Mouse (Mus musculus) Muller cell, postnatal 12 days (primary cell): ENCODE results near the gene Add1.

Source experiments
- DNase-seq: peaks from one replicate; pipeline ENCODE4 v3.0.0-alpha.2; 2015; ENCODE audit errors: inconsistent ontology term

The Add1 gene

DNA sequence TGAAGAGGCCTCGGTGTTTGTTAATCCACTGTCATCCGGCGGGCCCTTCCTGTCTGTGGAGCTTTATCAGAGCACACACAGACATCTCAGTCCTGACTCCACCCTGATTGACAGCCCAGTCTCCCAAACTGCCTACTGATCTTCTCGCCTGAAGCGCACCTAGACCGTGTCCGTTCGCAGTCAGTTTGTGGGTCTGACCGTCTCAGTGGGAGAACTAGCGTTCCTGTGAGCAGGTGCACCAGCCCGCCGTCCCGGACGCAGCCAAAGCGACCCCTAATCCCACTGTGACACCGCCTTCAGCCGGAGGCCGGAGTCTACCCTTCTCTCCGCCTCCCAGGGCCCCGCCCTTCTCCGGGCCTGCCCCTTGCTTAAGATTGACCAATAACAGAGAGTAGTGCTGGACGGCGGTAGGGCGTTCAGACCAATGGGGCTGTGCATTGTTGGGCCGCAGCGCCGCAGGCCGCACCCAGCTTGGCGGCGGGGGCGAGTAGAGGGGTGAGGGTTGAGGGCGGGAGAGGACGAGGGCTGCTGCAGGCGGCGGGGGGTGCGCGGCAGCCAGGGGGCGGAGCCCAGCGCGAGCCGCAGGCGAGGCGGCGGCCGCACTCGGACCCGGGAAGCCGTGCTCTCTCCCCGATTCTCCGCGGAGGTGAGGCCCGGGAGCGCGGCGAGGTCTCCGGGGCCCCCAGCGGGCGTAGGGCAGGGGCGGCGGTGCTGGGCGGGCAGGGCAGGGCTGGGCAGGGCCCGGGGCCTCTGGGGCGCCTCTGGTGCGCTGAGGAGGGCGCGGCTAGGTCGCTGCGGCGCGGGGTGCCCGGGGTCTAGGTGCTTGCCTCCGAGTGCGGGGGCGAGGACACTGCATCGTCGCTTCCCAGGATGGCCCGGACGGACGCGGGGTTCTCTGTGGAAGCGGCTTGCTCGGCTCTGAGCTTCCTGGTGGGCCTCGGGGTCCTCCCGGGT is at the start of gene Add1:
Add1 (plus strand) TSS at position 397 of the 954 bp plus-strand sequence.
- peak; percentile 99 for DNase-seq

GRCm38 (mm10) chr5:34523958-34524485 is 49.4 kb upstream of the Add1 start:
- no peak for DNase-seq

DNA sequence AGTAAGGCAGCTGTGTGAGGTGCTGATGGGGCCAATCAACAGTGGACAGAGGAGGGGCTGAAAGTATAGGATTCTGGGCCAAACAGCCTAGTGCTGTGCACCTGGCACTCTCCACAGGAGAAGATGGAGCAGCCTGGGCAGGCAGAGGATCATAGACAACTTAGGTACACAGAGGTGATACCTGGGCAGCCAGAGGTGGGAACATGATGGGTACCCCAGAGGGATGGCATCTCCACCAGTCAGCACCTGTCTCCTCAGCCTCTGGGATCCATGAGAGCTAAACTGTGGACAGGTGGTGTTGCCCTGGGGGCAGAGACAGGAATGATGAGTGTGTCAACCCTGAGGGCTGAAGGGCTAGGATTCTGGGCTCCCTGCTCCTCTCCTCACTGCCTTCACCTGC is 49.0 kb upstream of the Add1 start:
- DNase-seq: no peak

- peak; percentile 97 for DNase-seq
Measured at GRCm38 (mm10) chr5:34525663-34526476, 47.6 kb upstream of the Add1 start, which contains the start of gene Sh3bp2. Gene Sh3bp2, plus strand, starts transcription at chr5:34525838.

GRCm38 (mm10) chr5:34526477-34526775 is 47.0 kb upstream of the Add1 start:
- DNase-seq: no peak

DNA sequence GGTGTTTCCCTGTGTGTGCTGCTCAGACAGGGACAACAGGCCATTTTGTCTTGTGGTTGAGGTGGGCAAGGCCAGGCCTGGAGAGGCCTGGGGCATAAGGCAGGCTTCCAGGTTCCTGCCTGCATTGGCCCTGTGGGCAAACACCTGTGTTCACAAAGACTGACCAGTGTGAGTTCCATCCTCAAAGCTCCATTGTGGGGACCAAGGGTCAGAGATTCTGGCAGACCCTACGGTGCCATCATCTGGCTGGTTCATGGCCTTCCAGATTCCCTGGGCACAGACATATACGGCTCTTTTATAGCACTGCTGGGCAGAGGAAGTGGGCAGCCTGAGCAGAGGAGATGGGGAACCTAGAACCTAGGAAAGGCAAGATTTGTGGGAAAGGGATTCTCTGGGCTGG is 46.1 kb upstream of the Add1 start:
- no peak for DNase-seq

DNA sequence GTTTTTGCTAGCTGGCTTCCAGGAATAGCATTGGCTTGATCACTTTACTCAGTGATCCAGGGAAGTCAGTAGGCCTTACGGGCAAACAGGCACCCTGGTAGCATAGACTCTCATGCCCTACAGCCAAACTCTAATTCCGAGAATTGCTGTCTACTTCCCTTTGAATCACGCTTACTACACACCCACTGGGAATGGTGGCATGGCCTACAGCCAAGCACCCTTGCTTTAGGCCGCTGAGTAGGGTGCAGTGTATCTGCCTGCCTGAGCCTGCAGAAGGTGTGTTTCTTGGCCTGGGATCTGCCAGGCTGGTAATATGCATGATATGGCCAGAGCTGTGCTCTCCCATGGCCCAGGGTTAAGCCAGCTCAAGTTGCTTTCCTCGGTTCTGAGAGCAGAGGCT is 44.7 kb upstream of the Add1 start:
- DNase-seq: no peak

DNA sequence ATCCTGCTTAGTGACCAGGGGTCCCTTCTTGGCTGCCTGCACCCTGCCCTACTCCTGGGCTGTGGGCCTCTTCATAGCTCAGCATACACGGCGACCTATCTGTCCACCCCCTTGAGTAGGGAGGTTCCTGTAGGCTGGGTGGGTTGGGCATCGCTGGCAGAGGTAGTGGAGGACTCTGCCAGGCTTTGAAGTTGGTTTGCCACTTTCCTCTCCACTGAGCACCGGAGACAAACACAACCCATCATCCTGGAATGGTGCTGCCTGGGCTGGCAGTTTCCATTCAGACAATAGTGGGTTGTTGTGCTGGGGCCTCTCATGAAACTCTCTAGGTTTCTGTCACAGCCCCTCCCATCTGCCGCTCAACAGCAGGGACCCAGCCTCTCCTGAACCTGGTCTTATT is 43.3 kb upstream of the Add1 start:
- DNase-seq: peak; percentile 89

GRCm38 (mm10) chr5:34530687-34531086 is 42.8 kb upstream of the Add1 start:
- DNase-seq: no peak

- no peak for DNase-seq
Measured at GRCm38 (mm10) chr5:34533066-34533465, 40.4 kb upstream of the Add1 start.

DNA sequence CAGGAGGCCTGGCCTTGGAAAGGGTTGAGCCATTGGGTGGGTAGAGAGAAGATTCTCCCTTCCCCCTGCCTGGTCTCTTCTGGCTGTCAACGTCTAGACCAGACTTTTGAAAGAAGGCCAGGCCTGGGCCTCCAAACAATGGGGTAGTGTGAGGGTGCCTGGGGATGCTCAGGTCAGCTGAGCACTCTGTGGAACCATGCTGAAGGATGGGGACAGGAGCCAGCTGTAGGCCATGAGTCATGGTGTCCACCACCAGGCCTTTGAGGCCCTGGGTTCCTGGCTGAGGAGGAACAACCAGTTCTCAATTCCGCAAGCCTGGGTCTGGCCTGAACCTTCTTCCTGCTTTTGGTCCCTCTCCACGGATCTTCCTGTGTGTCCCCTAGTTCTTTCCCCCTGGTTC is 39.6 kb upstream of the Add1 start:
- peak; percentile 94 for DNase-seq

DNA sequence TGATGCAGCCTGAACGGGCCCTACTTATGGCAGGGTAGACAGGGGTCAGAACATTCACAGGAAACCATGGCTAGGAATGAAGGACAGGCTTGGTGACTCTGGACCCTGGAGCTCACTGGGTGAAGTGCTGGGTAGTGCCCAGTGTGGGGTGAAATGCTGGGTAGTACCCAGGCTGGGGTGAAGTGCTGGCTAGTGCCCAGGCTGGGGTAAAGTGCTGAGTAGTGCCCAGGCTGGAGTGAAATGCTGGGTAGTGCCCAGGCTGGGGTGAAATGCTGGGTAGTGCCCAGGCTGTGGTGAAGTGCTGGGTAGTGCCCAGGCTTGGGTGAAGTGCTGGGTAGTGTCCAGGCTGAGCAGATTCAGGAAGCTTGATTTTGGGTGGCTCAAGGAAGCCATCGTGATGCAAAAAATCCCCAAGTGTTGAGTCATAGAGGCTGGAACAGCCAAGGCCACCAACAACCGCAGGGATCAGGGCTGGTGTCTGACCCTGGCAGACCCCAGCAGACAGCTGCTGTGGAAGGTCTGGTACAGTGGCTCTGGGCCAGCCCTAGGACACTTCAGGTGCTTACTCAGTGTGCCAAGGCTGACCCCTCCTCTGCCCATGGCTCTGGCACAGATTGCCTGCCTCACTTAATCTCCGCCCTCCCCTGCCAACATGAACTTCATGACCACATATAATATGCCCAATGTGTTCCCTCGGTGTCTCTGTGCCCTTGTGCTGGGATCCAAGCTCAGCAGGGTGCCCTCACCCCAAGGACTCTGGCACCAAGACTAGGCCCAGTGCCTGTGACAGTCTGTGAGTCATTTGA is 38.5 kb upstream of the Add1 start:
- peak; percentile 88 for DNase-seq

DNA sequence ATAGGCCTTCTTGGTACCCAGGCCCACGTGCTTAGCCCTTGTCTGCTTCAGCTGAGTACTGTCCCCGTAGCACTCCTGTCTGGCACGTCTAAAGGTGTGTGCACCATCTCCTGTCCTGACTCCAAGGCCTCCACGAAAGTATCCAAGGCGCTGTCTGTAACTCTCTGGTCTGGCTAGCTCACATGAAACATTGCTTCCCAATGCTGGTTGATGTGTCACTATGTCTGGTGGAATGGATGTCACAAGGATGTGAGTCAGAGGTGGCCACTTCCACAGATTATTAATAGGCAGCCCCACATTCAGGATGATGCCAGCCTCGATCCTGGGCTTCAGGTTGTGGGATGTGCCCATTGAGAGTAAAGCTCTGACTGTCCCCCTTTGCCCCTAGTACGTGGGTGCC is 37.6 kb upstream of the Add1 start:
- DNase-seq: peak; percentile 62

DNA sequence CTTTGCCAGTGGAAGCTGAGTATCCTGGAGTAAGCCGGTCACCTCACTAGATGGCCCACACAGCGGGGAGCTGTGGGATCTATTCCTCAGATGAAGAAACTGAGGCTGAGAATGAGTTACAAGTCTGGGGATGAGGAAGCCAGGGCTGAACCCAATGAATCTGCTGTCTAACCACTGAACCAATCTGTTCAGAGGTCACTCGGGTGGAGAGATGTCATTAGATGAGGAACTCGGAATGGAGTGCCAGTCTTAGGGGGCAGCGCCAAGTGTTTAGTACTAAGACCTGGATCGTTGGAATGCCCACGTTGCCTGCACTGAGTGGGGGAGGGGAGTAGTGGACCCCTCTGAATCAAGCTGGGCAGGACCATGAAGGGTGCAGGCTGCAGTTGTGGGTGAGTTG is 35.4 kb upstream of the Add1 start:
- DNase-seq: no peak

DNA sequence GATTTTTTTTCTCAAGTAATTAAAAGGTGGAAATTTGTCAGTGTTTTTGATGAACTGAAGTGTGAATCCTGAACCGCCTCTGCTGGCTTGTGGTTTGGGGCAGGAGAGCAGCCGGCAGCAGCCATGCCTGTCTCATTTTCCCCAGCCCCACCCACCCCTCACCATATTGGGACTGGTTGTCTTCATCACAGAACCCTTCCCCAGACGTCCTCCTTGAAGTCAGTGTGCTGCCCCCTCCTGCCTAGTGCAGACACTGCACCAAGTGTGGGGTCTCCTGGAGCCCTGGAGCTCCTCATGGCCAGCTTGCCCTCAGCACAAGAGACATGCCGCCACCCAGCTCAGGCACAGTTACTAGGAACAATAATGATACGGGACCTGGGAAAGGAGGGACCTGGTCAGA is 34.9 kb upstream of the Add1 start:
- DNase-seq: no peak

GRCm38 (mm10) chr5:34539121-34539520 is 34.3 kb upstream of the Add1 start:
- DNase-seq: no peak

DNA sequence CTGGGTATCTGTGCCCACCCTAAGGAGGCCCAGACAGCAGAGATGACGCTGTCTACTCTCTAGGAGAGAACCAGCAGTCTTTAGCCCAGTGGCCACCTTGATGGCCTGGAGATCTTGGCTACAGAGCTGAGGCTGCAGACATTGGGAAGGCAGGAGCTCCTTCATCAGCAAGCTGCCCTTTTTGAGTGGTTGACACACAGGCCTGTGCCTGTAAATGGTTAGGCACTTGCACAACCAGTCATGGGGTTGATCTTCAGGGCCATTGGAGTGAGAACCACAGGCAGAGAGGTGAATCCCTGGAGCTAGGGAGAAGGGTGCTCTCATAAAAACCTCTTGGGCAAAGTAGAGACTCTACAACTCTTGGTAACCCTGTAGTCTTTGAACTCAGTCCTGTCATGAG is 31.3 kb upstream of the Add1 start:
- no peak for DNase-seq

GRCm38 (mm10) chr5:34543114-34543513 is 30.4 kb upstream of the Add1 start:
- no peak for DNase-seq

DNA sequence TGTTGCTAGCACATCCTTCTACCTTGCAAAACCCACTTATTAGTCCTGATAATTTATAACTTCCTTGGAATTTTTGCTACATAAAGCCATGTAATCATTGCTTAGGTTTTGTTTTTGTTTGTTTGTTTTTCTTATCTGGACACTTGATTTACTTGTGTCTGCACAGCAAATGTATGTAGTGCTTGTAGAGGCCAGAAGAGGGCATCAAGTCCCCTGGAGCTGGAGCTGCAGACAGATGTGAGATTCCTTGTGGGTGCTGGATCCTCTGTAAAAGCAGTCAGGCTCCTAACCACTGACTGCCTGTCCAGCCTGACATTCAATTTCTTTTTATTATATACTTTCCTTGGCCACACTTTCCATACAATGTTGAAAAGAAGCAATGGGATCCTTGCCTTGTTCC is 26.1 kb upstream of the Add1 start:
- no peak for DNase-seq

GRCm38 (mm10) chr5:34549135-34549482 is 24.4 kb upstream of the Add1 start:
- DNase-seq: no peak

DNA sequence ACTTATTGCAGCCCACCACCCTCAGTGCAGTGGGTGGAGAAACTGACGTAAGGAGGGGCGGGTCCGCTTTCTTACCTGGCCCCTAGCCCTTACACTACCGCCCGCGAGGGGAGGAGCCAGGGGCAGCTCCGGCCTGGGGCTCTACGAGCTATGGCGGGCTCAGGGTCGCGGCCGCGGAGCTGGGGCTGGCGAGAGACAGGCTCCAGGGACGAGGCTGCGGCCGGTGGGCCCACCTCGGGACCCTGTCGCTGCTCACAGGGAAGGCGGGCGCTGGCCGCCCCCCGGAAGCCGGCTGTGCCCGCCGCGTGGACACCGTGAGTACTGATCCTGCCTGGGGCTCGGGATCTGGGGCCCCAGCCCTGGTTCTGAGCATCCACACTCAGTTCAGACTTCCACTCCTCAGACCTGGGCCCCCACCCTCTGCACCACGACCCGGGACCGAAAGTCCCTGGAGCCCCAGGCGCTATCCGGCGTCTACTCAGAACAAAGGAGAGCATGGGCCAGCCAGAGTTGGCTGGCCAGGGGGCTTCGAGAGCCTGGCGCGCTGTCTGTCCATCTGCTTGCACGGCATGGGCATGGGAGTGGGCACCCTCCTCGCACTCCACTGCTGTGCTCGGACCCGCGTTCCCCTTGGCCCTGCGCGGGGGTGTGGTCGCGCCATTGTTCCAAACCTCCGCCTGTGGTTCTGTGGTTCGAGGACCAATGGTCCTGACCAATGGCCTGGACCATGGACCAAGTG is 23.8 kb upstream of the Add1 start:
- DNase-seq: peak; percentile 53
